Mouse (Mus musculus): Measurements from ENCODE around the gene Rbms3. TPM values are rescaled to one million over a fixed set of nuclear protein-coding genes. Genes with fewer than 3 reads are reported as not detected.
A peak's percentile ranks its signal among the peaks of the same experiment; 100 is the strongest.

Gene Rbms3
- total RNA-seq, 2 experiments from 2014 or later = 66.4 to 73.5 TPM

DNA sequence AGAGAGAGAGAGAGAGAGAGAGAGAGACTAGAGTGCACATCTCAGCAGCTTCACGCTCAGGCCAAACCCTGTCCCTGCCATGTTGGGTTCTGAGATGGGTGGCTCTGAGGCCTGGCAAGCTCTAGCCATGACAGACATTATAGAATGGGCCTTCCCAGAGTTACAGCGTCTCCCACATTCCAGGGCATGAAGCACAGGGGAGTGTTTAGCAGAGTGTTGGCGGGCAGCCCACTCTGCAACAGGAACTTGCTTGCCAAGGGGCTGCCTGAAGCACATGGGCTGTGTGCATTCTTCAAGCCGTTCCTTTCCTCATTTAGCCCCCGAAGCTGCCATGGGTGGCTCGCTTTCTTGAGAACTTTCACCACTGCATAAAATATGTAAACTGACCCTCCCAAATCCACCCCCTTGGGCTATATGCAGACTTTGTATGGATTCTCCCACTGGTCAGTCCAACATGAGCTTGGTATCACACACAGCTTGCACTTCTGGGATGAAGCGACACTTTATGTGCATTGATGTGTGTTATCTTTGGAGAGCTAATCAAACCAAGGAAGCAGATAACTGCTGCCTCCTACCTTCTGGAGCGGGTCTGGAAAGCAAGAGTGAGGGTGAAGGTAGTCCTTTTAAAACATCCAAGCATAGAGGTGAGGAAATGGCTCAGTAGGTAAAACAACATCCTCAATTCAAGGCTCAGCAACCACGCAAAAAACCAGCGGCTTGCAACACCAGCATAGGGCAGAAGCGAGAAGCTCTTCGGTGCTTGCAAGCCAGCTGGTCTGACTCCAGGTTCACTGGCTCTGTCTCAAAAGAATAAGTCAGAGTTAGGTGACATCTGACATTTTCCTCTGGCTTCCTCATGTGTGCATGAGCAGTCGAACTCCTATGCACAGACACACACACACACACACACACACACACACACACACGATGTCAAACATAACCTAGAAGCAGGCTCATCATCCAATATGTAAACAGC is 436.9 kb downstream of the Rbms3 start:
- peak; percentile 57 to 75 for DNase-seq (ENCODE audit: low spot score in 2 of 2)

- no peak for DNase-seq (ENCODE audit: low spot score in 2 of 2)
These were observed 437.6 kb downstream of the Rbms3 start for GRCm38 (mm10) chr9:117192093-117192492.

- DNase-seq (ENCODE audit: low spot score in 2 of 2) = no peak
These were observed 441.3 kb downstream of the Rbms3 start for GRCm38 (mm10) chr9:117188406-117188805.

DNA sequence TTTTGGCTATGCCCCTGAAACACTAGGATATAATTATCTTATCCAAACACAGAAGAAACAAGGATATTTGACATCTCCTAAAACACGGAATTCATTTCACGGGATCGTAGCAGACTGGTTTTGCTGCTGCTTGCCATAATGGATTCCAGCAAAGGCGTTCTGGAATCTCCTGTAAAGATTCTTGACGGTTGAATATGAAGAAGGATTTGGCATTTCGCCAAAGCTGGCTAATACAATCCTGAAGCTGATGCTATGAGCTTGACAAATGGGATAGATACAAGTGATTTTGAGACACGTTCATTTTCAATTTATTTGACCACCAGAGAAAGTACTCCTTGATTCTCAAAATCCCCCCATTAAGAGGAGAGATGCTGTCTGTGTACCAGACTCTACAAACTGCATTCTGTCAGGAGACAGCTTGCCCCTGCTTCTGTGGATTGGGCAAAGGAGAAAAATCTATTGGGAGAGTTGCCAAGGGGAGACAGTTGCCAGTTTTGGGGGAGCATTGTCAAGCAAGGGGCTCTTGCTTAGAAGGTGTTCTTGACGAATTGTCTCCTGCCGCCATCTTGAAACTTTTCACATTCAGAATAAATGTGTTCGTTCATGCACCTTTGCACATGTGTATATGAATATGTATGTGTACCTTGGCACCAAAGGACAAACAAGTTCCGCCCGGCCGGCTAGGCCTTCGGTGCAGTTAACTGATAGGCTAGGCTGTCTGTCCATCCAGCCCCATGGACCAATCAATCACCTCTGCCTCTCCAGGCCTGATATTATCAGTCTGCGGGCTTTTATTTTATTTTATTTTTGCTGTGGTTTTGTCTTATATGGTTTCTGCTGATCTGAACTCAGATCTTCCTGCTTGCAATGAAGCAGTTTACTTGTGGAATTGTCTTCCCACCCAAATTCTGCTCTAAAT is 442.3 kb downstream of the Rbms3 start:
- no peak for DNase-seq (ENCODE audit: low spot score in 2 of 2)

GRCm38 (mm10) chr9:117180658-117181057 is 449.1 kb downstream of the Rbms3 start:
- DNase-seq (ENCODE audit: low spot score in 2 of 2) = no peak

- no peak for DNase-seq (ENCODE audit: low spot score in 2 of 2)
These were observed 451.3 kb downstream of the Rbms3 start for GRCm38 (mm10) chr9:117178366-117178765.

DNA sequence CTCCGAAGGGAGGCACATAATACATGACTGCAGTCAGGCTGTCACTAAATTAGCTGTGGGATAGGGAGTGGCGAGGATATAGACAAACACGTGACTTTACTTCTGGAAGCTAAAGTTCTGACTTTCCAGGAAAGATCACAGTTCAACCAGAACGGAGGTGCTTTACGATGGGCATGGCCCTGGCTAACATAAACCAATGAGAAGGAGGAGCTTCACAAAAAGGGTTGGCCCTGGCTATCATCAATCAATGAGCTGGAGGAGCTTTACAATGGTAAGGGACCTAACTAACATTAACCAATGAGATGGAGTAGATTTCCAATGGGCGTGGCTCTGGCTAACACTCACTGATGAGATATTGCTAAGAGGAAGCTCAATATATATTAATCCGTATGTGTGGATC is 457.2 kb downstream of the Rbms3 start:
- no peak for DNase-seq (ENCODE audit: low spot score in 2 of 2)

DNA sequence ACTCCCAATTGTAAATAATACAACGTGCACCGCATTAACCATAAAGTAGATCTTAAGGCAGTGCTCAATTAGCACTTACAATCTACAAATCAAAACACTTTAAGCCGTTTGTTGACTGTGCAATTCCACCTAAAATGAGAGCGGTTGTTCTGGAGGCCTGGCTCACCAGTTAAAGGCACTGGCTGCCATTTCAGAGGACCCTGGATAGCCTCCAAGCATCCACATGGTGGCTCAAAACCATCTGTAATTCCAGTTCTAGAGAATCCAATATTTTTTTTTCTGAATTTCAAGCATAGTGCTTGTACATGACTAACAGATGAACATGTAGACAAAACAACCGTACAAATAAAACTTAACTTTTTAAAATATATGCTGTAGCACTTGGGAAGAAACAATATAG is 460.5 kb downstream of the Rbms3 start:
- no peak for DNase-seq (ENCODE audit: low spot score in 2 of 2)

DNA sequence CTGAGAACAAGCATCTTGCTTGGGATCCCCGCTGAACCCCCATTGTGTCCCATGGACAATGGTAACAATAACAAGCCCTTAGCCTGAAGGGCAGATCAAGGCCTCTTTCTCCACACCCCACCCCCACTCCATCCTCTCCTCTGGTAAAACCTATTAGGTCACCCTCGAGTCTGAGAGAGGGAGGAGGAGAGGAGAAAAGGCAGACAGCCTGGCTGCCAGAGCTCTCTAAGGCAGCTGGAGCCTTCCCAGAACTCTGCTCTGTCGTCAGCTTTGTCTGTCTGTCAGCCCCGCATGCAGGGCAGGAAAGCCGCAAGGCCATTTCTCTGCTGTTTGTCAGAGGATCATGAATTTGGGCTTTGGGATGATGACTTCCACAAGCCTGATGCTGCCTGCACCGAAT is 466.6 kb downstream of the Rbms3 start:
- peak in 1 of 2 experiments; percentile 41 for DNase-seq (ENCODE audit: low spot score in 2 of 2)

GRCm38 (mm10) chr9:117161150-117161549 is 468.6 kb downstream of the Rbms3 start:
- no peak for DNase-seq (ENCODE audit: low spot score in 2 of 2)

GRCm38 (mm10) chr9:117156330-117156905 is 473.3 kb downstream of the Rbms3 start:
- DNase-seq (ENCODE audit: low spot score in 2 of 2) = no peak

DNA sequence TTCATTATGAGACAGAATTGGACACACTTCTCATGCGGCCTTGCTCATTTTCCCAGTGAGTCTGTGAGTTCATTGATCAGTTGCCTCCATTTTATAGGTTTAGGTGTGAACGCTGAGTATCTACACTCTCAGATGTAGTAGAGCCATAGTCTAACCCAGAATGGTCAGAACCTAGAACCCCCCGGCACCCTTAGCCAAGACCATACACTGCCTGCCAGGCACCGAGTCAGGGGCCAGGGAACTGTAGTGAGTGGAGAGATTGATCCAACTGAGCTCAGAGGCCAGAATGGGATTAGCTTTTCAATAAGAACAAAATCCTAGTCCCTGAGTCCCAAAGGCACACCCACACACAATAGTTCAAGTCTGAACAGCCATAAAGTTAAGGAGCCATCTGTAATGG is 475.1 kb downstream of the Rbms3 start:
- peak in 1 of 2 experiments; percentile 22 for DNase-seq (ENCODE audit: low spot score in 2 of 2)

- no peak for DNase-seq (ENCODE audit: low spot score in 2 of 2)
These were observed 475.9 kb downstream of the Rbms3 start for GRCm38 (mm10) chr9:117153686-117154274.

GRCm38 (mm10) chr9:117151951-117152350 is 477.8 kb downstream of the Rbms3 start:
- no peak for DNase-seq (ENCODE audit: low spot score in 2 of 2)

DNA sequence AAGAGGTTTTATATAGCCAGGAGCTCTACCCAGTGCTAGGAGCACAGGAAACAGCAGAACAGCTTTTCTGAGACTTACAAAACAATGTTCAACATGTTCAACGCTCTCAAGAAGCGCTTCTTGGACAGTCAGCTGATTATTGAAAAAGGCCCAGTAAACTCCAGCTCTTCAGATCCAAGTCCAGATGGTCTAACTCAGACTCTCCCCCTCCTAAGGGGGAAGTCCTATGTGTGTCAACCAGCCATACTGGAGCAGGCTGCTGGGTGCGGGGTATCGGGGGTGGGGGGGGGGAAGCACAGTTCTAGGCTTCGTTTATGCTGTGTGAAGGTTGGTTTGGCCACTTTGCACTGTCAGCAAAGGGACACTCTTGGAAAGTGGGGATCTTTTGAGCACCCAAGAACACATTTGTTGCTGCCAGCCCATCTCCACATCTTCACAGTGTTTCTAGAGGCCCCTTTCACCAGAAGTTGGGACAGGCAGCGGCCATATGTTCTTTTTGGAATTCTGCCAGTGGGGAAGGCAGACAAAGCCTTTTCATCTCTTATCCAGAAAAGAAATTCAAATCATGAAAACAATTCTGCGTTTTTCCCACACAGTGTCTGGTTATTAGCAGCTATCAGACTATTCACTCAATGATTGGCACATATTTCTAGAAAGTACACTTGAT is 485.5 kb downstream of the Rbms3 start:
- DNase-seq (ENCODE audit: low spot score in 2 of 2) = no peak

DNA sequence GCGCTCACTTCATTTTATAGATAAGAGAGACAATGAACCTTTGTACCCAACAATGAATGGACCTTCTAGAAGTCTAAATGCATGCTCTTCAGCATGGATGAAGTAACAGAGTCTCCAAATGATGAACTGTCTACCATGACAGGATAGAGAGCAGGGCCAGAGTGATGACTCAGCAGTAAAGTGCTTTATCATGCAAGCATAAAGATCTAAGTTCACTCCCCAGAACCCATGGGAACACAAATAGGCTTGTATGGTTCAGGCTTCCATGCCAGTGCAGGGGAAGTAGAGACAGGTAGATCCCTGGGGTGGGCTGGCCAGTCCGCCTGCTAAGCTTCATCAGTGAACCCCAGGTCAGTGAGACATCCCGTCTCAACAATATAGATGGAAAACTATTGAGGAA is 489.7 kb downstream of the Rbms3 start:
- DNase-seq (ENCODE audit: low spot score in 2 of 2) = no peak

- DNase-seq (ENCODE audit: low spot score in 2 of 2) = no peak
These were observed 493.3 kb downstream of the Rbms3 start for GRCm38 (mm10) chr9:117136410-117136809.

- no peak for DNase-seq (ENCODE audit: low spot score in 2 of 2)
These were observed 495.7 kb downstream of the Rbms3 start for GRCm38 (mm10) chr9:117134043-117134442.

DNA sequence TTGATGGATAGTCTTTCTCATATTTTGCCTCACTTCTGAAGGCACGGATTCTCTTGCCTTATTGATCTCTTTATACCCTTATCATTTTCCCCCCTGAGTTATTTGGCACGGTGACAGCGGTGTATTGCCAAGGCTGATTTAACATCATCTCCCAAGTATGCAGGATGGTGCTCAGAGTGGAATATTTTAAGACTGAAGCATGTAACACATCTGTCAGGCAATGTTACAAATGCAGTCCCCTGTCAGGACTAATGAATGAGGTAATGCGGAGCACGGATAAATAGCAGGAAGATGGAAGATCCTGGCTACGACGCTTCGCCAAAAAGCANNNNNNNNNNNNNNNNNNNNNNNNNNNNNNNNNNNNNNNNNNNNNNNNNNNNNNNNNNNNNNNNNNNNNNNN is 502.9 kb downstream of the Rbms3 start:
- DNase-seq (ENCODE audit: low spot score in 2 of 2) = peak in 1 of 2 experiments; percentile 38

GRCm38 (mm10) chr9:117125844-117126243 is 503.9 kb downstream of the Rbms3 start:
- no peak for DNase-seq (ENCODE audit: low spot score in 2 of 2)
